18 mouse cellular contexts compared by ENCODE assay signal in the genomic region with DNA sequence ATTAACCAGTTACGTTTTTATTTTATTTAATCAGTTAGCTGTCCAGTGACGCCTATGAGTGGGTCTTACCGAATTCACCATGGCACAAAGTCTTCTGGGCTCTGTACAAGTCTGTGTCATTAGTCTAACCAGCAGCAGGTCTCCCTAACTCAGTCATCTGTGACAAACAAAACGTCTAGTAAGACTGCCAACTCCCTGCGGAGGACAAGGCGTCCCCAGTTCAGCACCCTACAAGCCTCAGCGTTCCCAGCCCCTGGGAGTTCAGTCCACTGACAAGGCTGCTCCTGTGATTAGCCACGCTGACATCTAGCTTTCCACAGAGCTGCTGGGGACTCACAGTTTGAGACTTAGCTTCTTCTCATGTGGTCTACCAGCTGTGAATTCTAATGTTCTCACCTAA. TPM values are rescaled to one million over a fixed set of nuclear protein-coding genes. Genes with fewer than 3 reads are reported as not detected.
"Had no signal": no experiment of that assay in that cellular context is flagged by ENCODE, and none has a peak within 500 bp of the region (broad histone marks: within the 10 kb centered on the region; RNA-seq: fewer than 3 reads in every experiment).

No protein-coding gene starts in this region.

- H3K4me2 ChIP-seq: limb, embryonic 13.5 days; liver, embryonic 12.5 days; liver, embryonic 15.5 days; lung, embryonic 15.5 days; midbrain, embryonic 11.5 days had no signal

- DNase-seq: liver; lung, adult 18-20 months; lung, postnatal 14 days; lung, postnatal 4 days; midbrain, embryonic 14.5 days; thymus, adult 18-20 months; thymus, postnatal 36 days had no signal

- H3K4me1 ChIP-seq: liver, embryonic 12.5 days; liver, embryonic 15.5 days; lung, embryonic 15.5 days had no signal

- H3K27me3 ChIP-seq: limb, embryonic 13.5 days; liver, embryonic 12.5 days; liver, embryonic 15.5 days; lung, embryonic 15.5 days had no signal

- ATAC-seq: inflammation-experienced regulatory T-cells, adult 6 months; intestine, embryonic 16.5 days; liver, embryonic 12.5 days had no signal

- H3K27ac ChIP-seq: kidney, postnatal 0 days; limb, embryonic 10.5 days; limb, embryonic 13.5 days; liver, embryonic 12.5 days; liver, embryonic 15.5 days; lung, embryonic 15.5 days had no signal

- H3K9me3 ChIP-seq: limb, embryonic 10.5 days; limb, embryonic 13.5 days; liver, embryonic 12.5 days; liver, embryonic 15.5 days; lung, embryonic 15.5 days had no signal

- H3K9ac ChIP-seq: limb, embryonic 13.5 days; liver, embryonic 12.5 days; liver, embryonic 15.5 days; lung, embryonic 15.5 days had no signal

- H3K4me3 ChIP-seq: limb, embryonic 10.5 days; limb, embryonic 13.5 days; liver, embryonic 12.5 days; liver, embryonic 15.5 days; lung, embryonic 15.5 days had no signal

- H3K36me3 ChIP-seq: limb, embryonic 10.5 days; limb, embryonic 13.5 days; liver, embryonic 12.5 days; liver, embryonic 15.5 days; lung, embryonic 15.5 days had no signal

RNA-seq across cellular contexts. Expression of a gene that starts 23.3 kb away (rescaled TPM):
- total RNA-seq: megakaryocyte progenitor cell, adult 5-6 weeks; megakaryocyte-erythroid progenitor cell, adult 5-6 weeks had no signal
- polyA plus RNA-seq: inflammation-experienced regulatory T-cells, adult 6 months had no signal
